Mouse (Mus musculus) urinary bladder, postnatal 36 days (tissue): Measurements from ENCODE around the gene Ajap1.

Source experiments
- DNase-seq, 2 experiments: peaks; one replicate each; pipeline ENCODE4 v3.0.0; 2022; ENCODE audit warnings: low spot score in 2 of 2, mixed read lengths in 1 of 2

Ajap1 gene

DNA sequence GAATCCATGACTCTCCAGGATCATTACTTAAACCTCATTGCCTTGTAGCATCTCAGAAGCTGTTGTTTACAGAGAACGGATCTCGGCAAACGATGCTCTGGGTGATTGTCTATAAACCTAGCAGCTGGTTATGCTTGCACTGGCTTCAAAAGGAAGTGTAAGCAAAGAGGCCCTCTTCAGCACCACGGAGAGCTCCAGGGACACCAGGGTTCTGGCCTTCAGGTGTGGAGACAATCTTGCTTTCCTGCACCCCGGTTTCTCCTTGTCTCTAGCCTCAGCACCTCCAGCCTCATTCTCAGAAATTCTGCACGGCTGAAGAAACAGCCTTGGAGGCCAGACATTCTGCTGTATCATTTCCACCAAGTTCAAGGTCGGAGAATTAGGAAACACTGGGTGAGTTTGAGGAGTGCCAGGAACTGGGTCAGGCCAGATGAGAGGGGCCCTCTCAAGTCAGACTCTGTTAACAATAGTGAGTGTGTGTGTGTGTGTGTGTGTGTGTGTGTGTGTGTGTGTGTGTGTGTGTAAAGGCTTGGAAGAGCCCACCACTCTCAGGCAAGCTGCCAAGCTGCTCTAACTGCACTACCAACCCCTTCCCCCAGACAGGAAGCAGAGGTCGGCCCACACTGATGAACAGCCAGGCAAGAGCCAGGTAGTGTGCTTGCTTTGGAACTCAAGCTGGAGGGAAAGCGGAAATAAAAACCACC is 124.9 kb downstream of the Ajap1 start:
- DNase-seq, result no peak

DNA sequence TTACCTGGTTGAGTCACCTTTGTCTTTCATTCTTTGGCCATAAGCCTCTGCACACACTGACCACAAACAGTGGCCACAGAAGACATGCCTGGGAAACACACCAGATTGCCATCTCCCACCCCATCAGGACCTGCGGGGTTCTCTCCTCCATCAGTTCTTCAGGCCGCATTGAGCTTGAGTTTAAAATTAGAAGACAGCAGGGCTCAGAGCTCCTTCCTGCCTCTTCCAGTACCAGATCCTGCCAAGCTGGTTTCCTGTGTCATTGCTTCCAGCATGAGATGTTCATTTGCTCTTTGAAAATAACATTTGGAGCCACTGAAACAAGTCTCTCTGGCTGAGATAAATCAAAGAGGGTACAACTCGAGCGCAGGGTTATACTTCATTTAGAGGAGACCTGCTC is 126.4 kb downstream of the Ajap1 start:
- no peak for DNase-seq

DNA sequence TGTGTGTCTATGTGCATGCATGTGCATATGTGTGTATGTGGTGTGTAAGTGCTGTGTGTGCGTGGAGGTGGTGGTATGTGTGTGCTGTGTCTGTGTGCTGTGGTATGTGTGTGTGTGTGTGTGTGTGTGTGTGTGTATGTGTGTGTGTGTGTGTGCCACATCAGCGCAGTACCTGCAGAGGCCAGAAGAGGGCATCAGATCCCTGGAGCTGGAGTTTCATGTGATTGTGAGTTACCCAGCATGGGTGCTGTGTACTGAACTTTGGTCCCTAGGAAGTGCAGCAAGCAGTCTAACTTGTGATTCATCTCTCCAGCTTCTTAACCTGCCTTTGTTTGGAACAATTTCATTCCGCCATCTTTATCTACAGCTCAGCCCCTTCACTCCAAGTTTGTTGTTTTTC is 137.6 kb downstream of the Ajap1 start:
- DNase-seq, result no peak

GRCm38 (mm10) chr4:153340887-153341286 is 141.7 kb downstream of the Ajap1 start:
- no peak for DNase-seq

- DNase-seq, result no peak
Observed at GRCm38 (mm10) chr4:153335301-153335799, 147.3 kb downstream of the Ajap1 start.

DNA sequence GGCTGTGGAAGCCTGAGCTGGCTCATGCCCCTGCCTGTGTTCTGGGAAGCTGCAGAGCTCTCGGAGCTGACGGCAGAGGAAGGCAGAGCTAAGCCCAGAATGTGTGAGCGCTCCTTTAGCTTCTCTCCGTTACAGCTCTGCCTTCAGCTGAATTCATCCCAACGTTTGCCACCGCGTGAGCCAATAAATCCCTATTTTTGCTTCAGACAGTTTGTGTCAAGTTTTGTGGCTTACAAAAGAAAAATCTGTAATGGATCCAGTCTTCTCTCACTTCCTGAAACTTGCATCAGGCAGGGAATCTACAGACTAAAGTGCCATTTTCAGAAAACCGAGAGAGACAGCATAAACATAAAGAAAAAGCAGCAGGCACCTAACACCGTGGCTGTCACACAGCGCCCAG is 154.8 kb downstream of the Ajap1 start:
- no peak for DNase-seq
